Mouse (Mus musculus) forebrain, embryonic 11.5 days (tissue): ENCODE data around the gene Atp5j. TPM values are rescaled to one million over a fixed set of nuclear protein-coding genes. Genes with fewer than 3 reads are reported as not detected.

Experiments
- ATAC-seq: fragments of 200-750 bp; cut with Nextera tagmentation; replicated peaks from 2 replicates; pipeline ENCODE4 v1.8.0; 2017; ENCODE audit warnings: moderate TSS enrichment; ENCODE audit not compliant: low FRiP score
- DNase-seq: peaks from one replicate; pipeline ENCODE4 v3.0.0-alpha.2; 2017; ENCODE audit warnings: low spot score
- H3K27ac ChIP-seq: fragments of 300-500 bp; sonication (generic); 2 replicates; pipeline ENCODE4 v1.5.1; 2014; ENCODE audit warnings: low read depth, low read length
- H3K27me3 ChIP-seq: fragments of 300-500 bp; sonication (generic); 2 replicates; pipeline ENCODE4 v1.6.1; 2014; ENCODE audit warnings: mild to moderate bottlenecking, low read length, mixed read lengths; ENCODE audit not compliant: control insufficient read depth, insufficient read depth
- H3K36me3 ChIP-seq: fragments of 300-500 bp; sonication (generic); 2 replicates; pipeline ENCODE4 v1.6.1; 2014; ENCODE audit warnings: mild to moderate bottlenecking, low read length, moderate library complexity, mixed read lengths; ENCODE audit not compliant: control insufficient read depth, insufficient read depth
- H3K4me1 ChIP-seq: fragments of 300-500 bp; sonication (generic); replicated peaks from 2 replicates; pipeline ENCODE4 v1.6.1; 2014; ENCODE audit warnings: low read length, mixed read lengths; ENCODE audit not compliant: control insufficient read depth, insufficient read depth
- H3K4me2 ChIP-seq: fragments of 300-500 bp; sonication (generic); 2 replicates; pipeline ENCODE4 v1.6.1; 2014; ENCODE audit warnings: low read depth, mild to moderate bottlenecking, low read length, moderate library complexity, mixed read lengths; ENCODE audit not compliant: severe bottlenecking
- H3K4me3 ChIP-seq: fragments of 300-500 bp; sonication (generic); 2 replicates; pipeline ENCODE4 v1.5.1; 2014; ENCODE audit warnings: low read depth, low read length
- H3K9ac ChIP-seq: fragments of 300-500 bp; sonication (generic); 2 replicates; pipeline ENCODE4 v1.6.1; 2014; ENCODE audit warnings: low read length
- H3K9me3 ChIP-seq: fragments of 300-500 bp; sonication (generic); 2 replicates; pipeline ENCODE4 v1.6.1; 2016; ENCODE audit warnings: low read length, mixed read lengths; ENCODE audit not compliant: control insufficient read depth
- WGBS: fragments of 180-500 bp; shearing (Covaris S2); extraction: QIAGEN DNeasy Blood & Tissue Kit; methylation state at CpG from one replicate; pipeline ENCODE4 v1.1.7; 2014; 5-methylcytosine and 5-hydroxymethylcytosine counted together
- polyA plus RNA-seq: library from polyadenylated mRNA; unstranded; fragments of >200 nt; fragmentation: Nextera tagmentation; extraction: Ambion mirVana; gene quantifications from 2 replicates; pipeline ENCODE4 v1.2.1, GENCODE M21; 2014

The Atp5j gene
- polyA plus RNA-seq, 1 experiment from 2014 or later: 785 TPM

GRCm38 (mm10) chr16:84825009-84825408 is 10.4 kb downstream of the Atp5j start:
- no peak overlapping the region for H3K27ac ChIP-seq
- no peaks in the 10 kb centered on the region; the same call in 1 of the 2 replicates for H3K36me3 ChIP-seq
- no peaks in the 10 kb centered on the region for H3K27me3 ChIP-seq
- no peak overlapping the region for H3K4me2 ChIP-seq
- no peak overlapping the region for H3K4me3 ChIP-seq
- no peak overlapping the region for H3K9ac ChIP-seq
- WGBS: 82% methylated on average over 6 of the region's 6 CpGs
- DNase-seq: no peak
- no peaks in the 10 kb centered on the region for H3K4me1 ChIP-seq
- peak; percentile 52 for ATAC-seq
- H3K9me3 ChIP-seq: no peaks in the 10 kb centered on the region

- H3K27ac ChIP-seq: no peak overlapping the region
- no peak overlapping the region for H3K4me2 ChIP-seq
- WGBS: 35% methylated on average over 7 of the region's 7 CpGs
- ATAC-seq: peak; percentile 72
- H3K9me3 ChIP-seq: no peaks in the 10 kb centered on the region
- no peak for DNase-seq
- no peak overlapping the region for H3K4me3 ChIP-seq
- H3K27me3 ChIP-seq: no peaks in the 10 kb centered on the region
- H3K36me3 ChIP-seq: no peaks in the 10 kb centered on the region; the same call in 1 of the 2 replicates
- H3K9ac ChIP-seq: no peak overlapping the region
- no peaks in the 10 kb centered on the region for H3K4me1 ChIP-seq
These were observed 18.0 kb downstream of the Atp5j start for GRCm38 (mm10) chr16:84817423-84817822.

- ATAC-seq: no peak
- no peak overlapping the region for H3K4me3 ChIP-seq
- H3K9me3 ChIP-seq: no peaks in the 10 kb centered on the region
- WGBS: 90% methylated on average over 8 of the region's 8 CpGs
- DNase-seq: no peak
- H3K36me3 ChIP-seq: no peaks in the 10 kb centered on the region; the same call in 1 of the 2 replicates
- no peak overlapping the region for H3K9ac ChIP-seq
- H3K27ac ChIP-seq: no peak overlapping the region
- H3K4me2 ChIP-seq: no peak overlapping the region
- H3K4me1 ChIP-seq: no peaks in the 10 kb centered on the region
- H3K27me3 ChIP-seq: no peaks in the 10 kb centered on the region
These were observed 20.9 kb downstream of the Atp5j start for GRCm38 (mm10) chr16:84814511-84814910.

GRCm38 (mm10) chr16:84813852-84814251 is 21.6 kb downstream of the Atp5j start:
- no peak overlapping the region for H3K9ac ChIP-seq
- H3K4me1 ChIP-seq: no peaks in the 10 kb centered on the region
- 88% methylated on average over 8 of the region's 8 CpGs for WGBS
- H3K4me2 ChIP-seq: no peak overlapping the region
- no peak overlapping the region for H3K4me3 ChIP-seq
- ATAC-seq (no peak), DNase-seq (no peak)
- H3K36me3 ChIP-seq: no peaks in the 10 kb centered on the region; the same call in 1 of the 2 replicates
- H3K27ac ChIP-seq: no peak overlapping the region
- H3K9me3 ChIP-seq: no peaks in the 10 kb centered on the region
- no peaks in the 10 kb centered on the region for H3K27me3 ChIP-seq

- H3K4me3 ChIP-seq: no peak overlapping the region
- H3K27me3 ChIP-seq: no peaks in the 10 kb centered on the region
- 95% methylated on average over 1 of the region's 1 CpGs for WGBS
- no peak overlapping the region for H3K9ac ChIP-seq
- no peak overlapping the region for H3K27ac ChIP-seq
- ATAC-seq (no peak), DNase-seq (no peak)
- no peaks in the 10 kb centered on the region for H3K4me1 ChIP-seq
- no peak overlapping the region for H3K4me2 ChIP-seq
- no peaks in the 10 kb centered on the region for H3K9me3 ChIP-seq
- peaks cover 2% of the 10 kb centered on the region; the same call in 1 of the 2 replicates for H3K36me3 ChIP-seq
These were observed 25.2 kb downstream of the Atp5j start for GRCm38 (mm10) chr16:84810254-84810653.

- Histone ChIP-seq H3K9ac (no peak overlapping the region), H3K4me1 (no peaks in the 10 kb centered on the region), H3K36me3 (peaks cover 2% of the 10 kb centered on the region; the same call in 1 of the 2 replicates), H3K4me2 (no peak overlapping the region), H3K4me3 (no peak overlapping the region), H3K9me3 (no peaks in the 10 kb centered on the region), H3K27ac (no peak overlapping the region), H3K27me3 (no peaks in the 10 kb centered on the region)
- WGBS: 97% methylated on average over 7 of the region's 7 CpGs
- no peak for DNase-seq
- no peak for ATAC-seq
These were observed 27.6 kb downstream of the Atp5j start for GRCm38 (mm10) chr16:84807874-84808273.

- H3K27me3 ChIP-seq: no peaks in the 10 kb centered on the region
- H3K27ac ChIP-seq: no peak overlapping the region
- H3K9ac ChIP-seq: no peak overlapping the region
- no peaks in the 10 kb centered on the region for H3K9me3 ChIP-seq
- H3K36me3 ChIP-seq: peaks cover 2% of the 10 kb centered on the region; the same call in 1 of the 2 replicates
- no peaks in the 10 kb centered on the region for H3K4me1 ChIP-seq
- ATAC-seq (no peak), DNase-seq (no peak)
- H3K4me3 ChIP-seq: no peak overlapping the region
- H3K4me2 ChIP-seq: no peak overlapping the region
- WGBS: 91% methylated on average over 3 of the region's 3 CpGs
These were observed 29.2 kb downstream of the Atp5j start for GRCm38 (mm10) chr16:84806175-84806574.

GRCm38 (mm10) chr16:84804866-84805265 is 30.6 kb downstream of the Atp5j start:
- Histone ChIP-seq H3K36me3 (peaks cover 2% of the 10 kb centered on the region; the same call in 1 of the 2 replicates), H3K4me1 (no peaks in the 10 kb centered on the region)

GRCm38 (mm10) chr16:84802217-84802616 is 33.2 kb downstream of the Atp5j start:
- Histone ChIP-seq H3K4me3 (no peak overlapping the region), H3K4me1 (no peaks in the 10 kb centered on the region), H3K9me3 (no peaks in the 10 kb centered on the region), H3K9ac (no peak overlapping the region), H3K27ac (no peak overlapping the region), H3K27me3 (no peaks in the 10 kb centered on the region), H3K36me3 (peaks cover 2% of the 10 kb centered on the region; the same call in 1 of the 2 replicates), H3K4me2 (no peak overlapping the region)
- ATAC-seq (no peak), DNase-seq (no peak)
- 85% methylated on average over 6 of the region's 6 CpGs for WGBS

More at GRCm38 (mm10) chr16:84804866-84805265, 30.6 kb downstream of the Atp5j start:
- H3K4me2 ChIP-seq: no peak overlapping the region
- H3K27ac ChIP-seq: no peak overlapping the region
- no peak overlapping the region for H3K9ac ChIP-seq
- 98% methylated on average over 5 of the region's 5 CpGs for WGBS
- H3K27me3 ChIP-seq: no peaks in the 10 kb centered on the region
- H3K4me3 ChIP-seq: no peak overlapping the region
- DNase-seq (no peak), ATAC-seq (no peak)
- no peaks in the 10 kb centered on the region for H3K9me3 ChIP-seq
